Mouse (Mus musculus): ENCODE measurements around the gene Klhl20. TPM values are rescaled to one million over a fixed set of nuclear protein-coding genes. Genes with fewer than 3 reads are reported as not detected.

The Klhl20 gene
- polyA plus RNA-seq, 1 experiment from 2014 or later: 18.9 TPM

Other genes starting within 250 kb of the Klhl20 start
- 7.2 and 8.4 TPM in 2 replicates for gene Rc3h1, start 225.1 kb downstream of the Klhl20 start, polyA plus RNA-seq (2015; fragmentation: Nextera tagmentation; extraction: Ambion mirVana)
- 2.8 and 3.6 TPM in 2 replicates for gene Serpinc1, start 152.9 kb downstream of the Klhl20 start, polyA plus RNA-seq (2015; fragmentation: Nextera tagmentation; extraction: Ambion mirVana)
- gene Zbtb37, start 96.7 kb downstream of the Klhl20 start, polyA plus RNA-seq (2015; fragmentation: Nextera tagmentation; extraction: Ambion mirVana): 13.9 and 14.4 TPM in 2 replicates
- 24.0 and 26.1 TPM in 2 replicates for gene Dars2, start 60.9 kb downstream of the Klhl20 start, polyA plus RNA-seq (2015; fragmentation: Nextera tagmentation; extraction: Ambion mirVana)
- 9.8 and 12.4 TPM in 2 replicates for gene Cenpl, start 60.8 kb downstream of the Klhl20 start, polyA plus RNA-seq (2015; fragmentation: Nextera tagmentation; extraction: Ambion mirVana)
- gene Ankrd45, start 11.2 kb upstream of the Klhl20 start, polyA plus RNA-seq (2015; fragmentation: Nextera tagmentation; extraction: Ambion mirVana): 23.6 and 27.7 TPM in 2 replicates
- gene Tex50, start 27.8 kb upstream of the Klhl20 start, polyA plus RNA-seq (2015; fragmentation: Nextera tagmentation; extraction: Ambion mirVana): 0.83 and 1.1 TPM in 2 replicates
- 170 and 181 TPM in 2 replicates for gene Prdx6, start 119.7 kb upstream of the Klhl20 start, polyA plus RNA-seq (2015; fragmentation: Nextera tagmentation; extraction: Ambion mirVana)

Data from hindbrain, embryonic 15.5 days (tissue).